32 mouse cellular contexts compared by ENCODE assay signal in the genomic region with DNA sequence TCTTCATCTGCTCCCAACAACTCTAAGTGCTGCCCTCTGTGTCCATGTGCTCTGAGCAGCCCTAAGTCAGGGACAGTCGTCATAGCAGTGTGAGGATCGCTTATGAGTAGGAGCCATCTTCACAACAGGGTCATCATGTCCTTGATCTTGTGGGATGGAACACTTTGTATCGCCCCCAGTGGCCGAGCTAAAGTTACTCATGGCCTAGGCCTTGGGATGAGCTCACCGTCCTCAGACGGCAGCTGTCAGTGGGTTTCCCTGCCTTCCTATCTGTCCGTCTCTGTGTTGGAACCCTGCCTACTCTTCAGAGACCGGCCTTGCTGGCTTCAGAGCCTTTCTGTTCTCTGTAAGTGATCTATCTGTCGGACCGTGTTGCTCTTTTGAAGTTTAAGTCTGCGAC.
DNase-seq lines count a peak whose midpoint lies in the region; ATAC-seq and TF ChIP-seq lines count a peak whose summit lies in the region.
"Had no signal": no experiment of that assay in that cellular context is flagged by ENCODE, and none has a peak within 500 bp of the region (broad histone marks: within the 10 kb centered on the region; RNA-seq: fewer than 3 reads in every experiment).

No protein-coding gene starts in this region.

- H3K4me3 ChIP-seq in myocyte = no peak overlapping the region
- H3K4me3 ChIP-seq in forebrain, embryonic 13.5 days = no peak overlapping the region
- H3K4me3 ChIP-seq: embryonic facial prominence, embryonic 13.5 days; erythroblast, embryonic 14.5 days; forebrain, embryonic 12.5 days; heart, embryonic 13.5 days; limb, embryonic 12.5 days; lung, embryonic 15.5 days; midbrain, embryonic 12.5 days; neural tube, embryonic 13.5 days had no signal

- H3ac ChIP-seq in myocyte (ENCODE audit: control insufficient read depth, insufficient read length) = no peak overlapping the region

- H3K4me1 ChIP-seq in forebrain, embryonic 13.5 days = peaks cover 9% of the 10 kb centered on the region; the same call in 1 of the 2 replicates
- H3K4me1 ChIP-seq: heart, embryonic 13.5 days; limb, embryonic 12.5 days had no signal

- no peak for TF ChIP-seq POLR2A in myocyte (IDR thresholded peaks at IDR 0.05; ENCODE audit: insufficient read length, low read depth)

- no peak for ATAC-seq in frontal cortex, adult (ENCODE audit: low TSS enrichment)
- ATAC-seq in forebrain, embryonic 13.5 days = no peak
- ATAC-seq: intestine, postnatal 0 days had no signal

- no peaks in the 10 kb centered on the region for H3K36me3 ChIP-seq in myocyte (ENCODE audit: control insufficient read depth, insufficient read depth)
- no peaks in the 10 kb centered on the region for H3K36me3 ChIP-seq in forebrain, embryonic 13.5 days (ENCODE audit: poor library complexity, severe bottlenecking)
- H3K36me3 ChIP-seq: embryonic facial prominence, embryonic 13.5 days; forebrain, embryonic 12.5 days; heart, embryonic 13.5 days; limb, embryonic 12.5 days; lung, embryonic 15.5 days; midbrain, embryonic 12.5 days; neural tube, embryonic 13.5 days had no signal

- DNase-seq in ovary, postnatal 36 days (ENCODE audit: low spot score) = peak; percentile 36
- no peak for DNase-seq in ovary, postnatal 10 days (ENCODE audit: low spot score)
- DNase-seq in adrenal gland, adult 8-10 months = peak; percentile 91
- DNase-seq in layer of hippocampus, adult 9-10 months (ENCODE audit: low spot score) = no peak
- DNase-seq: cerebellum, adult 11 months; cerebellum, adult 9-11 months; embryo, embryonic 11 days; gastrocnemius, postnatal 14 days; heart, adult 18-20 months; heart, postnatal 10 days; kidney, adult 9 months; kidney, postnatal 10 days; layer of hippocampus, adult 9-11 months; lung, postnatal 36 days; right cerebral cortex, adult 18-20 months; spleen, adult 18-20 months; thymus, adult 2 months; thymus, postnatal 36 days had no signal

- 88% methylated on average over 11 of the region's 11 CpGs for WGBS in forebrain, embryonic 13.5 days

- H3K9me3 ChIP-seq in forebrain, embryonic 13.5 days (replicated peaks) = no peaks in the 10 kb centered on the region
- H3K9me3 ChIP-seq: embryonic facial prominence, embryonic 13.5 days; forebrain, embryonic 12.5 days; heart, embryonic 13.5 days; limb, embryonic 12.5 days; lung, embryonic 15.5 days; midbrain, embryonic 12.5 days; neural tube, embryonic 13.5 days had no signal

- H3K9ac ChIP-seq in forebrain, embryonic 13.5 days = no peak overlapping the region
- H3K9ac ChIP-seq: embryonic facial prominence, embryonic 13.5 days; forebrain, embryonic 12.5 days; heart, embryonic 13.5 days; hindbrain, embryonic 14.5 days; limb, embryonic 12.5 days; lung, embryonic 15.5 days; midbrain, embryonic 12.5 days; neural tube, embryonic 13.5 days had no signal

- peak overlapping the region; percentile 25 for H3K4me2 ChIP-seq in myocyte (ENCODE audit: low read depth)
- H3K4me2 ChIP-seq in forebrain, embryonic 13.5 days = no peak overlapping the region
- H3K4me2 ChIP-seq: embryonic facial prominence, embryonic 13.5 days; forebrain, embryonic 12.5 days; heart, embryonic 13.5 days; hindbrain, embryonic 14.5 days; limb, embryonic 12.5 days; liver, embryonic 11.5 days; lung, embryonic 15.5 days; midbrain, embryonic 12.5 days; neural tube, embryonic 13.5 days had no signal

- peaks cover 81% of the 10 kb centered on the region for H3K79me2 ChIP-seq in myocyte (ENCODE audit: control insufficient read depth, insufficient read depth)

- no peak overlapping the region for H3K27ac ChIP-seq in forebrain, embryonic 13.5 days
- H3K27ac ChIP-seq: embryonic facial prominence, embryonic 13.5 days; forebrain, embryonic 12.5 days; heart, embryonic 13.5 days; hindbrain, embryonic 14.5 days; limb, embryonic 12.5 days; lung, embryonic 15.5 days; midbrain, embryonic 12.5 days; neural tube, embryonic 13.5 days had no signal

- no peaks in the 10 kb centered on the region for H3K27me3 ChIP-seq in myocyte (ENCODE audit: control insufficient read depth, insufficient read depth, insufficient read length)
- H3K27me3 ChIP-seq in forebrain, embryonic 13.5 days = no peaks in the 10 kb centered on the region
- H3K27me3 ChIP-seq: embryonic facial prominence, embryonic 13.5 days; forebrain, embryonic 12.5 days; limb, embryonic 12.5 days; lung, embryonic 15.5 days; midbrain, embryonic 12.5 days; neural tube, embryonic 13.5 days had no signal

TF ChIP-seq in myocyte, 11 proteins besides CTCF, POLR2A, EP300 and RAD21:
- TF ChIP-seq MYOG (IDR thresholded peaks at IDR 0.05; ENCODE audit: control insufficient read depth in 1 of 3, insufficient read depth in 1 of 3, insufficient read length in 2 of 3, low read depth in 2 of 3) = peak; percentile 42 to 92 (median 61)
- TF ChIP-seq E2F4 (IDR thresholded peaks at IDR 0.05; ENCODE audit: insufficient read depth) = no peak
- TF ChIP-seq MAX (IDR thresholded peaks at IDR 0.05; ENCODE audit: low read depth) = no peak
- TF ChIP-seq REST (IDR thresholded peaks at IDR 0.05; ENCODE audit: insufficient read depth, insufficient read length) = no peak
- no peak for TF ChIP-seq TCF3 (IDR thresholded peaks at IDR 0.05; ENCODE audit: insufficient read length, low read depth)
- no peak for TF ChIP-seq CEBPB (IDR thresholded peaks at IDR 0.05; ENCODE audit: insufficient read depth, poor library complexity, severe bottlenecking)
- TF ChIP-seq MYOD1 (IDR thresholded peaks at IDR 0.05; ENCODE audit: control insufficient read depth in 1 of 3, insufficient read length in 2 of 3, low read depth in 2 of 3) = peak; percentile 77 to 99 (median 97)
- peak; percentile 54 for TF ChIP-seq TCF12 (IDR thresholded peaks at IDR 0.05; ENCODE audit: insufficient read depth, poor library complexity, severe bottlenecking)
- no peak for TF ChIP-seq SRF (IDR thresholded peaks at IDR 0.05; ENCODE audit: control insufficient read depth, insufficient read length, low read depth)
- no peak for TF ChIP-seq USF1 (IDR thresholded peaks at IDR 0.05; ENCODE audit: low read depth)
- no peak for TF ChIP-seq POLR2AphosphoS2 (IDR thresholded peaks at IDR 0.05; ENCODE audit: insufficient read length, low read depth)

Comparison
In these comparisons a context has a peak if more than half of its experiments do, and no peak if none do; other contexts are left out.
1. DNase-seq: peak in ovary, postnatal 36 days (single experiment) and adrenal gland, adult 8-10 months (single experiment); none in ovary, postnatal 10 days (single experiment) and layer of hippocampus, adult 9-10 months (single experiment).